Mouse (Mus musculus) adrenal gland, postnatal 14 days (tissue): ENCODE measurements at regions not wholly inside any gene's neighbourhood (a gene's known extent, or its start where the extent isn't known, plus 50 kb on each side); places are given as distances from the start of the nearest gene placed in this dataset.
A peak's percentile ranks its signal among the peaks of the same experiment; 100 is the strongest.

ENCODE experiments used
- DNase-seq: peaks from one replicate; pipeline ENCODE4 v3.0.0; 2021; ENCODE audit warnings: mixed read lengths

DNA sequence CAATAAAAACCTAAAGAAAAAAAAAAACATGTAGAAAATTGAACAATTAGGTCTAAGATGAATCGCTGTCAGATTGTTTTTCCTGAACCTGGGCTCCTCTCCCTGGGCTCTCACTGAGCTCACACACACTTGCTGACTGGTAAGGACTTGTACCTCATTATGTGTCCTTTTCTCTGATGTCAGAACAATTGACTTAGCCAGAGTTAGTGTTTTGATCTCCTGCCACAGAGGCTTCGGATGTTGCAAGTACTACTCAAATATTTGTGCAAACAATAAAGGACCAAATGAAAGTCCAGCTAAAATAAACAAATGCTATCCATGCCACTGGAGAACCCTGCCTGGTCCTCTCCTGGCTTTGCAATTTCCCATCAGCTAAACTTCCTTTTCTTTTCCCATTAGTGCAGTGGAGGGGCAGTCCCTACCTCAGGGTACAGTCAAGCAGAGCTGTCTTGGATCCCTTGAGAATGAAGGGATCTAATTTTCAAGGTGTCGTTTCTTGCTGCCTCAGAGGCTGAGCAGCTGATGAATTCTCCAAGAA is 399.6 kb downstream of the Nbas start:
- DNase-seq = no peak

DNA sequence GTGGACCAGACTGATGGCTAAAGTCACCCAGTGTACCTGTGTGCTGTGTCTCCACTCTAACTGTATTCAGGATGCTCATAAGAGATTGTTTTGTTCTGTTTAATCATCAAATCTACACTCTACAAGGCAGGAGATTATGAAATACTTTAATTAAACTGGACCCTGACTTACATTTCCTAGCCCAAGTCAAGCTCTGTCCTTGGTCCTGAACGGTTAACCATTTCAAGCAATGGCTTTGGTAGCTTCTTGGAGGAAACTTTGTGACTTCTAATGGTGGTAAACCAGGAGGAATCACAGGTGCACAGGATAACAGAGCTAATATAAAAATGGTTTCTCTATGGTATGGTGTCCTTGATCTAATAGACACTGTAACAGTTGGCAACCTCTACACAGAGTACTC is 370.4 kb downstream of the Nbas start:
- DNase-seq = peak; percentile 22
